Mouse (Mus musculus): Measurements from ENCODE around the gene Cacna2d3. TPM values are rescaled to one million over a fixed set of nuclear protein-coding genes. Genes with fewer than 3 reads are reported as not detected.

Cacna2d3 gene
- total and polyA plus RNA-seq, 3 experiments, result not detected

DNA sequence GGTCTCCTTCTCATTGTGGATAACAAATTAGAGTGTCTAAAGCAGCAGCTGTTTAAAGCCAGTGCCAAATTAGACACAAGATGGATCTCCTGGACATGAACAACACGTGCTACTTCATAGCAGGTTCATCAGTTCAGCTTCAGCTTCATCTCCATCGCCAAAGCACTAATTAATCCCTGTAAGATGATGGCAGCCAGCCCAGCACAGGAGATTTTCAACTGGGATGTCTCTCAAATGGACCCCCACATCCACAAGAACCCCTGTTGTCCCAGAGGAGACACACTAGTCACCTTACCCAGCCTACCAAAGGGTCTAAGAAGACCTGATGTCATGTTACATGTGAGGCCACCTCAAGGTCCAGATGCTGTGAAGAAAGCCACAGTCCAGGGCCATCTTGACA is 408.2 kb downstream of the Cacna2d3 start:
- Histone ChIP-seq H3K79me2 (replicated peaks; ENCODE audit: control insufficient read depth, extremely low read depth, insufficient read depth, poor library complexity, severe bottlenecking) (no peaks in the 10 kb centered on the region), H3K4me3 (replicated peaks in 1 of 3; ENCODE audit: low read depth in 2 of 3, low read length in 2 of 3, poor library complexity in 1 of 3) (no peak overlapping the region), H3K27me3 (replicated peaks) (no peaks in the 10 kb centered on the region), H3K4me2 (ENCODE audit: insufficient read depth, low read depth, poor library complexity, severe bottlenecking) (no peak overlapping the region), H3K36me3 (replicated peaks in 1 of 2; ENCODE audit: control insufficient read depth in 1 of 2, insufficient read depth in 1 of 2, low read length in 1 of 2) (no peaks in the 10 kb centered on the region), H3K4me1 (ENCODE audit: control insufficient read depth in 1 of 2, insufficient read depth in 2 of 2) (no peaks in the 10 kb centered on the region), H3K9me3 (replicated peaks; ENCODE audit: low read length) (peaks cover 47% of the 10 kb centered on the region), H3K27ac (ENCODE audit: insufficient read depth, low read depth) (no peak overlapping the region), H3K9ac (ENCODE audit: insufficient read depth, low read depth) (no peak overlapping the region)
- no peak for TF ChIP-seq CHD2 (IDR thresholded peaks at IDR 0.05; ENCODE audit: low read length)
- no peak for TF ChIP-seq IRF4 (IDR thresholded peaks at IDR 0.05; ENCODE audit: low read depth, low read length)
- TF ChIP-seq NRF1 (IDR thresholded peaks at IDR 0.05; ENCODE audit: low read depth, low read length), result no peak
- TF ChIP-seq POLR2AphosphoS2 (IDR thresholded peaks at IDR 0.05; ENCODE audit: low read depth, low read length), result no peak
- TF ChIP-seq PAX5 (IDR thresholded peaks at IDR 0.05; ENCODE audit: low read length), result no peak
- no peak for TF ChIP-seq KAT2A (IDR thresholded peaks at IDR 0.05; ENCODE audit: insufficient replicate concordance, low read length)
- TF ChIP-seq MAZ (IDR thresholded peaks at IDR 0.05; ENCODE audit: low read depth, low read length), result no peak
- TF ChIP-seq ZC3H11A (IDR thresholded peaks at IDR 0.05; ENCODE audit: low read depth, low read length), result no peak
- no peak for TF ChIP-seq ZKSCAN1 (IDR thresholded peaks at IDR 0.05; ENCODE audit: borderline replicate concordance, low read depth, low read length)
- TF ChIP-seq MAX (IDR thresholded peaks at IDR 0.05; ENCODE audit: low read length), result no peak
- TF ChIP-seq GABPA (IDR thresholded peaks at IDR 0.05; ENCODE audit: insufficient replicate concordance, low read depth, low read length), result no peak
- TF ChIP-seq MEF2A (IDR thresholded peaks at IDR 0.05; ENCODE audit: borderline replicate concordance, low read depth, low read length), result no peak
- no peak for TF ChIP-seq RCOR1 (conservative IDR thresholded peaks at IDR 0.05; ENCODE audit: low read depth, low read length)
- no peak for TF ChIP-seq BHLHE40 (IDR thresholded peaks at IDR 0.05; ENCODE audit: low read depth, low read length)
- TF ChIP-seq MXI1 (IDR thresholded peaks at IDR 0.05; ENCODE audit: low read depth, low read length), result no peak
- in situ Hi-C loops (cut with MboI; ENCODE audit: low pct_ligation_motif_present, low pct_unique_long_range_greater_than_20kb, low sequenced_read_pairs), result no loop called here
- dilution Hi-C loops (cut with MboI; ENCODE audit: extremely low pct_ligation_motif_present, extremely low pct_unique_long_range_greater_than_20kb, low sequenced_read_pairs), result no loop called here
- no peak for DNase-seq (ENCODE audit: extremely low read depth)

DNA sequence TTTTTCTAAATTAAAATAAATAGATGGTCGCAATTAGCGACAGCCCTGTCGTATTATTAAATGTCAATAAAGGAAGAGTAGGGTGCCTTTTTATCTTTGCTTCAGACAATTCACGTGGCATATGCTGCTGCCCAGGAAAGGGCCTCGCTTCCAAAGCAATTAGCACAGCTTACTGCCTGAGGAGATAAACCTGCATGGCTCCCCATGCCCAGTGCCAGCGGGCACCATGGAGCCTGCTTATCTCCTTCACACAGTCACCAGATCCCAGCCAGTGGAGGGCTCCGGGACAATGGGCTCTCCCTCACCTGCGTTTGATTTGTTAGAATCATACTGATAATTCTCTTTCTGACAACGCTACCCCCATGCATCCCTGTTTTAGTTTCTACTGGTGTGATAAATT is 416.0 kb downstream of the Cacna2d3 start:
- no peaks in the 10 kb centered on the region for H3K79me2 ChIP-seq (replicated peaks; ENCODE audit: control insufficient read depth, extremely low read depth, insufficient read depth, poor library complexity, severe bottlenecking)

More for the DNA sequence above, 416.0 kb downstream of the Cacna2d3 start:
- H3K27ac ChIP-seq (ENCODE audit: insufficient read depth, low read depth), result no peak overlapping the region
- no peaks in the 10 kb centered on the region for H3K27me3 ChIP-seq (replicated peaks)
- no peak overlapping the region for H3K4me2 ChIP-seq (ENCODE audit: insufficient read depth, low read depth, poor library complexity, severe bottlenecking)
- no peaks in the 10 kb centered on the region for H3K36me3 ChIP-seq (replicated peaks in 1 of 2; ENCODE audit: control insufficient read depth in 1 of 2, insufficient read depth in 1 of 2, low read length in 1 of 2)
- H3K4me1 ChIP-seq (ENCODE audit: control insufficient read depth in 1 of 2, insufficient read depth in 2 of 2), result no peaks in the 10 kb centered on the region
- DNase-seq (ENCODE audit: extremely low read depth), result no peak
- TF ChIP-seq ZC3H11A (IDR thresholded peaks at IDR 0.05; ENCODE audit: low read depth, low read length) (no peak), USF2 (conservative IDR thresholded peaks at IDR 0.05; ENCODE audit: low read depth, low read length) (no peak), ZMIZ1 (IDR thresholded peaks at IDR 0.05; ENCODE audit: low read depth, low read length) (no peak), JUND (conservative IDR thresholded peaks at IDR 0.05; ENCODE audit: low read depth, low read length) (no peak), USF1 (IDR thresholded peaks at IDR 0.05; ENCODE audit: low read depth, low read length) (no peak), MAZ (IDR thresholded peaks at IDR 0.05; ENCODE audit: low read depth, low read length) (no peak), NELFE (IDR thresholded peaks at IDR 0.05; ENCODE audit: low read depth, low read length) (no peak), POLR2AphosphoS2 (IDR thresholded peaks at IDR 0.05; ENCODE audit: low read depth, low read length) (no peak), PAX5 (IDR thresholded peaks at IDR 0.05; ENCODE audit: low read length) (no peak), SIN3A (IDR thresholded peaks at IDR 0.05; ENCODE audit: low read length) (no peak), KAT2A (IDR thresholded peaks at IDR 0.05; ENCODE audit: insufficient replicate concordance, low read length) (no peak), CTCF (conservative IDR thresholded peaks at IDR 0.05 in 1 of 2, IDR thresholded peaks at IDR 0.05 in 1 of 2; ENCODE audit: low read depth in 2 of 2, low read length in 2 of 2) (no peak), ZNF384 (IDR thresholded peaks at IDR 0.05; ENCODE audit: low read depth, low read length) (no peak), MAX (IDR thresholded peaks at IDR 0.05; ENCODE audit: low read length) (no peak), TBP (conservative IDR thresholded peaks at IDR 0.05; ENCODE audit: low read depth, low read length) (no peak)
- in situ Hi-C loops (cut with MboI; ENCODE audit: low pct_ligation_motif_present, low pct_unique_long_range_greater_than_20kb, low sequenced_read_pairs), result no loop called here
- peaks cover 56% of the 10 kb centered on the region for H3K9me3 ChIP-seq (replicated peaks; ENCODE audit: low read length)
- H3K9ac ChIP-seq (ENCODE audit: insufficient read depth, low read depth), result no peak overlapping the region
- H3K4me3 ChIP-seq (replicated peaks in 1 of 3; ENCODE audit: low read depth in 2 of 3, low read length in 2 of 3, poor library complexity in 1 of 3), result no peak overlapping the region
- dilution Hi-C loops (cut with MboI; ENCODE audit: extremely low pct_ligation_motif_present, extremely low pct_unique_long_range_greater_than_20kb, low sequenced_read_pairs), result no loop called here

Data from CH12.LX (cell line).